Mouse (Mus musculus): Measurements from ENCODE around the gene D930020B18Rik. TPM values are rescaled to one million over a fixed set of nuclear protein-coding genes. Genes with fewer than 3 reads are reported as not detected.

The D930020B18Rik gene
- polyA plus RNA-seq, 1 experiment from 2014 or later = 0.27 TPM

Small RNA genes within 50 kb of the gene (microRNA-seq; reads per million reads assigned to microRNA genes)
- not detected for gene Gm24330

Other genes starting within 250 kb of the D930020B18Rik start
- gene Rassf3, start 165.2 kb upstream of the D930020B18Rik start, polyA plus RNA-seq (2015; fragmentation: Nextera tagmentation; extraction: Ambion mirVana) = 14.8 and 15.2 TPM in 2 replicates
- gene Tbk1, start 54.8 kb upstream of the D930020B18Rik start, polyA plus RNA-seq (2015; fragmentation: Nextera tagmentation; extraction: Ambion mirVana) = 34.2 TPM in 2 replicates
- 48.3 and 55.9 TPM in 2 replicates for gene Xpot, start 15.3 kb upstream of the D930020B18Rik start, polyA plus RNA-seq (2015; fragmentation: Nextera tagmentation; extraction: Ambion mirVana)
- 2.4 and 2.7 TPM in 2 replicates for gene BC048403, start 98.3 kb downstream of the D930020B18Rik start, polyA plus RNA-seq (2015; fragmentation: Nextera tagmentation; extraction: Ambion mirVana)

Measured in kidney, embryonic 16.5 days (tissue).